Mouse (Mus musculus): Measurements from ENCODE around the gene Kcp.

Kcp gene

GRCm38 (mm10) chr6:29522626-29523300, 15.0 kb upstream of the Kcp start:
- no peak for DNase-seq

GRCm38 (mm10) chr6:29517139-29517538, 9.4 kb upstream of the Kcp start:
- peak; percentile 87 for DNase-seq

GRCm38 (mm10) chr6:29513284-29513683, 5.5 kb upstream of the Kcp start:
- DNase-seq, result peak; percentile 67

- DNase-seq, result no peak
These were observed 1.3 kb upstream of the Kcp start for GRCm38 (mm10) chr6:29509086-29509485.

- DNase-seq, result no peak
These were observed 918 bp downstream of the Kcp start for GRCm38 (mm10) chr6:29506834-29507233.

- no peak for DNase-seq
These were observed 2.3 kb downstream of the Kcp start for GRCm38 (mm10) chr6:29505493-29505892.

GRCm38 (mm10) chr6:29501599-29501998, 6.2 kb downstream of the Kcp start:
- DNase-seq, result no peak

- no peak for DNase-seq
These were observed 6.9 kb downstream of the Kcp start for GRCm38 (mm10) chr6:29500810-29501209.

- no peak for DNase-seq
These were observed 7.6 kb downstream of the Kcp start for GRCm38 (mm10) chr6:29500177-29500576.

- DNase-seq, result no peak
These were observed 10.0 kb downstream of the Kcp start for GRCm38 (mm10) chr6:29497791-29498190.

- no peak for DNase-seq
These were observed 11.5 kb downstream of the Kcp start for GRCm38 (mm10) chr6:29496270-29496669.

- DNase-seq, result peak; percentile 46
These were observed 13.7 kb downstream of the Kcp start for GRCm38 (mm10) chr6:29494101-29494500.

- no peak for DNase-seq
These were observed 21.8 kb downstream of the Kcp start for GRCm38 (mm10) chr6:29485951-29486350.

GRCm38 (mm10) chr6:29484716-29485559, 22.8 kb downstream of the Kcp start:
- DNase-seq, result peak; percentile 85

- DNase-seq, result no peak
These were observed 25.1 kb downstream of the Kcp start for GRCm38 (mm10) chr6:29482691-29483090.

- DNase-seq, result no peak
These were observed 33.0 kb downstream of the Kcp start for GRCm38 (mm10) chr6:29474736-29475135.

- DNase-seq, result peak; percentile 88
These were observed 33.6 kb downstream of the Kcp start for GRCm38 (mm10) chr6:29473941-29474691.

GRCm38 (mm10) chr6:29471137-29471536, 36.6 kb downstream of the Kcp start, which contains the start of gene Atp6v1fnb:
TSS of gene Atp6v1fnb (plus strand) at chr6:29471437.
- no peak for DNase-seq

GRCm38 (mm10) chr6:29468851-29469250, 38.9 kb downstream of the Kcp start:
- DNase-seq, result no peak

GRCm38 (mm10) chr6:29467583-29468354, 40.0 kb downstream of the Kcp start, which contains the start of gene Atp6v1f:
TSS of gene Atp6v1f (plus strand) at chr6:29467718.
- peak; percentile 95 for DNase-seq

- no peak for DNase-seq
These were observed 44.4 kb downstream of the Kcp start for GRCm38 (mm10) chr6:29463388-29463787.

- DNase-seq, result no peak
These were observed 46.2 kb downstream of the Kcp start for GRCm38 (mm10) chr6:29461502-29461901.

- DNase-seq, result no peak
These were observed 57.1 kb downstream of the Kcp start for GRCm38 (mm10) chr6:29450667-29451066.

Data from lung, postnatal 10 days (tissue).